Mouse (Mus musculus): Measurements from ENCODE around the gene C1qtnf7.

The C1qtnf7 gene

DNA sequence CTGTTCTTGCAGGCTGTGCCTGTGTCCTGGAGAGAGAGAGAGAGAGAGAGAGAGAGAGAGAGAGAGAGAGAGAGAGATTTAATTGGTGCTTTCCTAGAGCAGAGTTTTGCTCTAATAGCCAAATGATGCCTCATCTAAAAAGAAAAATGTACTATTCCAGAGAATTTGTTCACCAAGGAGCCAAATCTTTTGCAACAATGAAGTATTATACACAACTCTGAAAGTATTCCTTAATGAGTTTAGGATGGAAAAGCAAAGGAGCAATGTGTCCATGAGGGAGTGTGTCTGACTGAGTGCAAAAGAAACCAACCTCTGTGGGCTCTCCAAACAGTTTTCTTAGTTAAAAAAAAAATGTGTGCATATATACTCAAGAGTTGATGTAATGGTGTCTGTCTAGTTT is 24.5 kb downstream of the C1qtnf7 start:
- no peak for DNase-seq

DNA sequence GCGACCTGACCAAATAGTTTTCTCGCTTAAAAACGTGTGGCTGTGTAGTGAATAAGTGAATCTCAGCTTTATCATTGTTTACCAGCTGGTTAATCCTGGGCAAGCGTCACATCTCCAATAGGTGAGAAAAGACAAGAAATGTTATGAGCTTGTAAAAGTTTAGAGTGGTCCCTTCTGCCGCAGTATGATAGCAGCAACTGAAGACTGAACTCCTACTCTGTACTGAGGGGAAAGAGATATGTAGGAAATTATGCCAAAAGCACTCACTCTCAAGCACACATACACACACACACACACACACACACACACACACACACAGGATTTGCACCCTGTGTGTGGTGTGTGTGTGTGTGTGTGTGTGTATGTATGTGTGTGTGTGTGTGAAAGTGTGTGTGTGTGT is 26.2 kb downstream of the C1qtnf7 start:
- no peak for DNase-seq

DNA sequence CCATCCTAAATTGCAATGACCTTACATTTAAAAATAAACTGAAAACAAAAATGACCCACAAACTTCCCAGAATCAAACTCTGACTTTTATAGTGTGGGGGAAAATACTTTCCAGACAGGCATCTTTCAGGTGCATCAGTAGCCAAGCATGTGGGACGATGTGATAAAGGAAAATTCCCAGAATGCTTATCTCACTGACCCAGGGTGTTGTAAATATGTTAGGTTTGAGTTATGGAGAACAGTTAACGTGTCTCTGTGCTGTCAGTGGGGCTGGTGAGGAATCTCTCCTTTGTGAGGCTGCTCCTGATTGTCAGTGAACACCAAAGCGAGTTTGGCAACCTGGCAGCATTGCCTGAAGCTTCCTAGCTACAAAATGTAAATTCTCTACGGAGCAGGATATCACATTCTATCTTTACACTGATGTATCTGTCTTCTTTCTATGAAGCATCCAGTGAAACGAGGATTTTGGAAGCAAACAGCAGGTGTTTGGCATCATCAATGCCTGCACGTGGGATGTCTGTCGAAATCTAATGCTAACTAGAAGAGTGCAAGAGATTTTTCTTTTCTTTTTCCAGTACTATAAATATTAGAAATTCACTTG is 27.0 kb downstream of the C1qtnf7 start:
- no peak for DNase-seq

DNA sequence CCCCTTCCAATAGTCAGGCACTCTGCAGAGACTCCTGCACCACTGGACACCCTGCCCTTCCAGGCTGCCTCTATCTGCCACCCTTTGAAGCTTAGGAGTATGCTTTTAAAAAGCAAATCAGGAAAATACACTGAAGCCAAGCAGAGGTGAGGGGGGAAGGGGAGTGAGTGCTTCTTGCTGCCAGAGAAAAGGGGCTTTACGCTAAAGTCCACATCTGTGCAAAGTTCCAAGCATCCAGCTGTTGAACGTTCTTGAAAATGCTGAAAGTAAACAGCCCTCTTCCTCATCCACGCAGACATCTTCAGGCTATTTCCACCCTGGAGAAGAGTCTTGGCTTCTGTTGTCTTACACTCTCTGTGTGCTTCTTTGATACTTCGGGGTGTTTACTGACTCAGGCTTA is 34.6 kb downstream of the C1qtnf7 start:
- no peak for DNase-seq

DNA sequence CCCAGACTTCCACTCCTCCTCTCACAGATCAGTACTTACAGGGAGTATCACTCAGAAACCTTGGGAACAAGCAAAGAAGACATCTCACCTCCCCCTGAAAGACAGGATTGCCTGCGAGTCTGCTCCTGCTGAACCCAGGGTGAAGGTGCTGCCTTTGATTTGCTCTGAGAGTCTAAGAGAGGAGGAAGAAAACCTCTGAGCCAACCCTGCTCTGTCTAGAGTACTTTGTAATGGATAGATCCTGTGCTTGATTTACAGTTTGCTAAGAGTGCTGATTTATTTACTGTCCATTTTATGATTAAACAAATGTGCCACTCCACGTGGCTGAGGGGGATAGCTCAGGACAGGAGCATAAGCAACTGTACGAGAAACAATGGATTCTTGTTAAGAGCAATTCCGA is 35.1 kb downstream of the C1qtnf7 start:
- DNase-seq: no peak

DNA sequence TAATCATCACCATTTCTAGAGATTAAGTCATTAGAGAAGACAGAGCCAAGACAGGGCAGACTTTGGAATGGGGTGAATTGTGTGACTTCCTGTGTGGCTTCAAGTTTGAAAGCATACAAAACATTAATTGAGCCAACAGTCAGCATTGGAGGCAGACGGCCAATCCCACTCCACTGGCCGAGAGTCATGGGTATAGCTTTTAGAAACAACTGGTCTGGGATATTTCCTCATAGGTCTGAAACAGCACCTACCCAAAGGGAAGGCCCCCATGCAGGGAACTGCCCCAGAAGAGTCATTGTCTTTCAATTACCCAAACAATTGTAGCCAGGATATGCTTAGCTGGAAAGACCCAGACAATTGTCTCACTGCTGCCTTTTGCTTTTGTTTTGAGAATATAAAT is 39.5 kb downstream of the C1qtnf7 start:
- peak in 1 of 2 experiments; percentile 22 for DNase-seq

DNA sequence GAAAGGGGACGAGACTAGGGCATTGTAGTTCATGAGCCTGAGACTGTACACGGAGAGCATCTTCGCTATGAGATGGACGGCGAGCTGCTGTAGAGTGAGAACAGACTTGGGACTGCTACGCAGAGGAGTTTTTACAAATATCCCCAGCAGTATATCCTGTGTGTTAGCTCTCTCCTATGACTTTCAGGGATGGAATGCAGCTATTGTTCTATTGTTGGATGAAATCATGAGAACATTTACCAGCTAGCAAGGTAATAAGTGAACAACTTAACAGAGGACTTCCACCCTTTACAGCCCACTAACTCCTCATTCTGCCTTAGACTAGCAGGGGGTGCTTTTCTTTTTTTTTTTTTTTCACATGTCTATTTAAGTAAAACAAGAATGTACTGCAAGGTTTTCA is 40.1 kb downstream of the C1qtnf7 start:
- no peak for DNase-seq

DNA sequence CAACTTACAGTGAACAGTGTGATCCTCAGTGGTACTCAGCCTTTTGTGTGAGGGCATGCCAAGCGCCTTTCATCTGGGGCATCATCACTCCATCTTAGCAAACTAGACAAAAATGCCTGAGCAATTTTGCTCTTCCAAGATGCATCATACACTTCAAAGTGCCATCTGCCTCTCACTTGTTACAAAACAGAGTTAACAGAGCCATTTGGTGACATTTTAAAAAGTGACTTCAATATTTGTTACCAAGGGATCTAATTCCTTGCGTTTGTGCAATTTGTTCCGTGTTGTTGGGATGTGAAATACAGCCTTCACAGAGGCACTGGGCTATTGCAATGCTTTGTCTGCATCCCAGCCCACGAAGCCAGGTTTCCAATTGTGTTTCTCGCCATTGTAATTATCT is 42.1 kb downstream of the C1qtnf7 start:
- DNase-seq: no peak

DNA sequence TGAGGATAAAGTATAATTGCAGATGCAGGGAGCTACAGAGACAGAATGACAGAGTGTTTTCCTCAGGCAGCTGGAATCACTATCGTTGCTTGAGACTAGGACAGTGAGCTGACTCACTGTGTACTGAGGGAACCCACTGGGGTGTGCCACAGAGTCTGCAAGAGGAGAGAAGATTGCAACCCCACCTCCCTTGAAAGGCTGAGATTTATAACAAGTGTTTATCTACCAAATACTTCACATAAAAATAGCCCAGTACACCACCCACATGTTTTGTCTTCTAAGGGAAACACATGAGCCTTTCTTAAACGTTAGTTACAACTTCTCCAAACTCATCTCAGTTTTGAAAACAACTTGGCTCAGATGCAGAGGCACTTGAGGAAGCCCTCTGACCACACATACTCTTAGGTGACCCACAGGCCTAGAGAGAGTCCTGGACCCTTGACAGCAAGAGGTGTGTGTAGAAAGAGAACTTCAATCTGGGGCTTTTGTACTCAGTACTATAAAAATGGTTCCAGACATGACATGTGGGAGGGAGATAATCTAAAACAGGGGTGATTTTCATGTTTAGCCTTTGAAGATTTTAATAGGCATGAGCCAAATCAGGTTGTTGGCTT is 46.4 kb downstream of the C1qtnf7 start:
- peak; percentile 24 to 44 for DNase-seq

DNA sequence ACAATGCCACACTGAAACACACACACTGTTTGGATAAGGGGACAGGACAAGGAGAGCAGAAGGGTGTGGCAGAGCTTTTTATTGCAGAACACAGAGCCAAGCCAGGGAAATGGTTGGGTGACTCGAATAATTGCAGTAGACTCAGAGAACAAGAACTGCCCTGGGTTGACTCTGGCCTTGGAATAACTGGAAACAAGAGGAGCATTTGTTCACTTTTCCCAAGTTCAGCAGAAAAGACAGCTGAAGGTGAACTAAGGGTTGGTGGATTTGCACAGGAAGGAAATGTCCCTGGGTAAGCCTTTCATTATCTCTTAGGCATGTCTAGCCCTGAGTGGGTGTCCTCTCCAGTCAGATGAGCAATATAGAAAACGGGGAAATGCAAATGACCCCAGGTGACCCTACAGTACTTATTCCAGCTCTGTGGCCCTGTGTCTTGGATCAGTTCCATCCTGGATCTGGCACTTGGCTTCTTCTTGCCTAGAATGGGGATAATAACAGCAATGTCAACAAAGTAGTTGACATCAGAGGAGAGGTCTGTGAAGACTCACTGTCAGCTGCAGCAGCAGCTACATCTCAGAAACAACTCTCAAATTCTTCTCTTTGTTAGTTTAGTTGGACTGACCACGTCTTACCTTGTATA is 54.5 kb downstream of the C1qtnf7 start:
- DNase-seq: no peak

DNA sequence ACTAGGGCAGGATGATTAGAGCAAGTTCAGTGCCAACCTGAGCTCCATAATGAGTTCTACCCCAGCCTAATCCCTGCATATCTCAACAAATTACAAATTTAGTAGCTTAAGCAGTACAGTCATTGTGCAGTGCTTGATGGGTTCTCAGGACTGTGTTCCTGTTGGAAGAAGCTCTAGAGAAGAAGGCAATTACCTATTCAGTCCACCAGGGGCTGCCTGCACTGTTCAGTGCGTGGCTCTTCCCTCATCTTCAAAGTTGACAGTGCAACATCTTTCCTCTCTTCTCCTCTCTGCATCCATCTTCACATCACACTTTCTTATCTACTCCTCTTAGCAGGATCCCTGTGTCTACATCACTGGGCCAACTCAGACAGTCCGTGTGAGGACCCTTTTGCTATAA is 67.5 kb downstream of the C1qtnf7 start:
- no peak for DNase-seq

DNA sequence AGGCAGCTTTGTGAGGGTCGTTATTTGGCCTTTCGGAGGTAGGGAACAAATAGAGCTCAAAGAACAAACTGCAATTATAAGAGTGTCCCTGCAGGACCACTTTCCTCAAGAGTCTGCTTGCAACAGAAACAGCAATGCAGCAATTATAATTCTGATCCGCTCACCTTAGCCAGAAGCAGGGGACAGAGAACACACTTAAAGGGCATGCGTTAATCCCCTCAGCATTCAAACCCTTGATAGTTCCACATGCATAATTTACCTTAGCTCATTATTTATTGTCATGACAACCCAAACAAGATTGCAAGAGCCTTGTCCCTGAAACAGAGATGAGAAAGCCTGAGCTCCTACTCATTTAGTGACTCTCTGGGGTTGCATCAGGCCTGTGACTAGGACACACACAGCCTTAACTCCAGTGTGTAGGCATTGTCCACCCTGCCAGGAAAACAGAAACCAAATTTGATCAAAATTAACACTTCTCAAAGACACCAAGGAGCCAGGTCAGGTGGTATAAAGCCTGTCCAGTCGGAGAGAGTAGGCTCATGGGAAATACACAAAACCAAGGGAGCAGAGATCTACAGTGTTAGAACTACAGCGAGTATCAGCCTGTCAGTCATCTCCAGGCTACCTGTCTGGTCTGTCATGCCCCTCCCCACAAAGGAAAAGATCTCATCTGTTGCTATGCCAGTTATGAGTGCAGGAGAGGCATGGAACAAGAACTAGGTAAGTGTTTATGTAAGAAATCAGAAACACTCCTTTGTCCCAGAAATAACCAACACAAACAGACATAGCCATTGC is 68.2 kb downstream of the C1qtnf7 start:
- no peak for DNase-seq

DNA sequence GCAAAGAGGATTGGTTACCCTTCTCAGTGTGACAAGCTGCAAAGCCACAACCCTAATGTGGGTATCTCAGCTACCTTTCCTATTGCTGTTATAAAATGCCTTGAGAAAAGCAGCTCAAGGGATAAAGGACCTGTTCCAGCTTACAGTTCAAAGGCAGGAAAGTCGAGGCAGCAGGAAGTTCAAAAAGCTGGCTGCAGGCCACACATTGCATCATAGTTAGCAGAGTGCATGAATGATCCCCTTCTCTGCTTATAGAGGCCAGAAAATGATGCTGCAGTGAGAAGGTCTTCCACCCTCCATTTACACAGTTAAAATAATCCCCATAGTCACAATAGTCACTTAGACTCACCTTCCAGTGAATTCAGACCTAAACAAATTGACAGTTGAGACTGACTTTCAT is 69.1 kb downstream of the C1qtnf7 start:
- DNase-seq: no peak

DNA sequence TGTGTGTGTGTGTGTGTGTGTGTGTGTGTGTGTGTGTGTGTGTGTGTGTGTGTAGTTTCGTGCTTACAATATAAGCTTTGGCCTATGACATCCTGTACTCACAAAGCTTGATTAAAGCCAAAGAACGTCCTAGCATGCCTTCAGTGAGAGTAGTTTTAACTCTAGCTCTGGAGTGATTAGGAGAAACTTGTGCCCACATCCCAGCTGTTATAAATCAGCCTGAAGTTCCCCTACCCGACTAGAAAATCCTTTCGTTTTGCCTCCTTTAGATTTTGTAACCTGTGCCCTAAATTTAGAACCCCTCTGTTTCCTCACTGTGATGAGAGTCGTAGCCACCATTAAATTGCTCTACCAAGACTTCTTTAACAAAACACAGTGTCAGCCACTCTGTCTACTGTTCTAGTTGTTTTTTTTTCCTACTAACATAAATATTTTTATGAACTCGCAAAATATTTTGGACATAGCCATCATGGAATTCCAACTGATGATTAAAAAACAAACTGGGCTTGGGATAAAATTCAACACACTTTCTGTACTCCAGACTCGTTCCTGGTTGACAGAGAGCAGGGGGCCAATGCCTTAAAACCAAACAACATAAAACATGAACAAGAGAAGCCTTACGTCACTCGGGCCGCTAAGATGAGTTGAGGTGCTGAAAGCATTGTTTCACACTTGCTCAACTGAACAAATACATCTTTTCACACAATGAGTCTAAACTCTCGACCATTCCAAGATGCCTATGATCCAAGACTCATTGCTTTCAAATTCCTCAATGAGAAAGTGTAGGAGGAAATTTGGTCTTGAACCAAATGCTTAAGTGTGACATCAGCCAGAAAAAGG is 70.3 kb downstream of the C1qtnf7 start:
- no peak for DNase-seq

DNA sequence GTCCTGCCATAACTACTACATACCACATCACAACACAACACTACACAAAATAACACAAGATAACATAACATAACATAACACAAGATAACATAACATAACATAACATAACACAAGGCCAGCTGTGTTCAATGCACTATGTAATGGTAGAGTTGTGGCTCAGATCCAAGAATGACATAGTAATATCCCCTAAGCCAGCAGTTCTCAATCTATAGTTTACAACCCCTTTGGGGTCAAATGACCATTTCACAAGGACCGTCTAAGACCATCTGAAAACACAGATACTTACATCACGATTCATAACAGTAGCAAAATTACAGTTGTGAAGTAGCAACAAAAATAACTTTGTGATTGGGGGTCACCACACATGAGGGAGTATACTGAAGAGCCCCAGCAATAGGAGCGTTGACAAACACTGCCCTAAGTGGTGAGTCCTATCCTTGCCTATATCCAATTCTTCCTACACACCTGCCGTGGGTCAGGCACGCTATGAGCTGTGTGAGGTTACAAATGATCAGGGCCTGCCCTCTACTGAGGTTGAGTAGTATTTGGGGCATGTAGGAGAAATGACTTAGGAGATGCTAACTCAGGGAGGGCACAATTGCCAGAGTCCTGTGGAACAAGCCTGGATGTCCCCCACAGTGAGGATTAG is 73.6 kb downstream of the C1qtnf7 start:
- no peak for DNase-seq

DNA sequence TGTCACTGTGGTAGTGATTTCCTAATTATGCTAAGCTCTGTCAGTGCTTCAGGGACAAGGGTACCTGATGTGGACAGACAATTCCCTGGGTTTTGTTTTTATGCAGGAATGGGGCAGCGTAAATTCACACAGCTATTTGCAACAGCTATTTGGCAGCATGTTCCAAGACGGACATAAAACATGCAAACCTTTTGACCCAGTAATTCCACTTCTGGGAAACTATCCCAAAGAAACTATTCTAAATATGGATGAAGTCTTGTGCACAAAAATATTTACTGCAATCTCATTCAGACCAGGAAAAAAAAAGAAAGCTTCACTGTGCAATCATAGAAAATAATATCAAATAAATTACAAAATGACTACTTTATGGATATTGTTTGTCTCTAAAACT is 74.1 kb downstream of the C1qtnf7 start:
- no peak for DNase-seq

DNA sequence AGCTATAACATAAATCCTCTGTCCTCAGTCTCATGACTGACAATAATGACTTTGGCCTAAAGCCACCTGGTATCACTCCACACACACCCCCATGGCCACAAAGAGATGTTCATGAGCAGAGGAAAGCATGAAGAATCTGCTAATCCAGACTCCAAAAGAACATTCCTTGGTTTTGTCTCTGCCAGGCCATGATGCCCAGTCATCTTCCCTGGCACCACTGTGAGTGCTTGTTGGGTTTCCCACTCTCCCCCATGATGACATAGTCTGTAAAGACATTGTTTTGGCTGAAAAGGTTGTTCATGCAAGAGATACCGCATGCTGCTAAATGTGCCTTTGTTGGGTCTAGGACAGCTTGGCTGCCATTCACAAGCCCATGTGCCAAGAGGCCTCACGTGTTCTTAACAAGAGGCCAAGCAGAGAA is 75.0 kb downstream of the C1qtnf7 start:
- peak; percentile 17 to 40 for DNase-seq

DNA sequence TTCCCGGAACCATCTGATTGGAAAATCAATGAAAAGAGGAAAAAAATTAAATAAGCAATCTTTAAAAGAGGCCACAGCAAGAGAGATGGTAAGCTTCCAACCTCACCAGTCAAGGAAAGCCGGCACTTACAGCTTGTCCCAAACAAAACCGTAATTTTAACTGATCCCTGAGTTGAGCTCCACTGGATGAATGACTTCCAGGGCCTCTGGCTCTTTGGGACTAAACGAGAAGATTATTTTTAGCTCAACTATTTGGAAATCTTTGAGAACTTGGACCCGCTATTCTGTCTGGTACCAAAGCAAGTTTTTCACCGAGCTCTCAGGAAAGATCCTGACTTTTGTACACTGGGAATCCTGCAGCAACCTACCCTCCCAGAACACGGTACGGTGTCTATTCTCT is 86.3 kb downstream of the C1qtnf7 start:
- no peak for DNase-seq

DNA sequence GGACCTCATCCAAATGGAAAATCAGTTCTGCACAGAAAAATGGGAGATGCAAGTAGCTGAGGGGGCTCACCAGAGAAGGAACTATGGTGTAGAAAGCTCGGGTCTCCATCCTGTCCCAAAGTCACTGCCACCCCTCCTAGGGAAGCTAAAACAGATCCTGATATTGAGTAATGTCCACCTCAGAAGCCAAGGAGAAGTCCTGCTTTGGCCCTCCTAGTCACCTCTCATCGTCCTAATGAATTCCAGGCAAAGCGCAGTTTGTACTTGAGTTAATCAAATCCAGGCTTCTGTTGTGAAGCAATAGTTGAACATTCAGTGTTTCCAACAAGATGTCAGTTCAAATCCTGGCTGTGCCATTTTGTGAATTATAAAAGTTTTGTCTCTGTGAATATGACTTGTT is 87.2 kb downstream of the C1qtnf7 start:
- no peak for DNase-seq

DNA sequence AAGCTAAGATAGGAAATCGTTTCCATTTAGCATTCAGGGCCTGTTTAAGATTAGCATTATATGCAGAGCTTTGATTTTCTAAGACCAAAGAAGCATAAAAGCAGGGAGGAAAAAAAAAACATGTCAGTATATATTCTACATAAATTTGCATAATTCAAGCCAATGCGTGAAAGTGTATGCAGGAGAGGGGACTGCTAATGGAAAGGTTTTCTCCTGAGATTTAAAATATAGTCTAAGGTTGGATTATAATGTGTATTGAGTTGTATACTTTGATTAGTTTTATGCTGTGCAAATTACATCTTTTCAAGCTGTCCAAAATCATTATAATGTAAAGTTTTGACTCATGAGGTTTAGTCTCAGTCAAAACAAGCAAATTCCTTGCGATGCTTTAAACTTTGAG is 88.2 kb downstream of the C1qtnf7 start:
- no peak for DNase-seq

DNA sequence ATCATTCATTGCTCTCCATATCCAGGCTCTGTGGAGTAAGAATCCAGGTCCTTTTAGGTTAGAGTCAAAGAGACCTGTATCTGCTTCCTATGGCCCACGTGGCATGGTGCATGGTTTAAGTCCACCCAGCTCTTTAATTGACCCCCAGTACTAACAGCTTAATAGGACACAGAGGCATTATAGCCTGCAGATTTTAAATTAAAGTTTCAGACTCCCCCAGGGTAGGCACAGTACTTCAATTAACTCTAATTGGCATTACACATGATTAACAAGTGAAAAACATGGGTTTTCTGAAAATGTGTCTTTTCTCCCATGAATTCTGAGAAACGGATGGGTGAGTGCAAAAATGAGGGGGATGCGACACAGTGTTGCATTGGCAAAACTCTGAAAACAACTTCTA is 92.7 kb downstream of the C1qtnf7 start:
- DNase-seq: no peak

DNA sequence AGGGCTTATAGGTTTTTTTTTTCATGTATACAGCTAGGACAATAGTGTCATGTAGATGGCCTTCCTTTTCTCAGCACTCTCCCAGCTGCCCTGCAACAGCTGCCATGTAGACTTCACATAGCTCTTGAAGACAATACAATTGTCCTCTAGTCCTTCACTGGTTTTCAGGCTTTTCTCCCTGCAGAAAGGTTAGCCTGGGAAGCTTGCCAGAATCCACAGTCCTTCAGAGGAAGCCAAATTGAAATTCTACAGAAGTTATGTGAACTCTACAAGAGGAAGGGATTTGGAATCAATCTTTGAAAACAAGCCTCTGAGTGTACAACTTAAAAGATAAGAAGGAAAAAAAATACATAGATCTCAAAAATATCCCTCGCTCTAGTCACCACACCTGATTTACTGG is 94.4 kb downstream of the C1qtnf7 start:
- no peak for DNase-seq
